Mouse (Mus musculus): ENCODE results near the gene Slc16a5.
"Not testable (repeated sequence)": the region's sequence is repeated elsewhere in the genome, so short reads cannot be mapped to it uniquely, and the experiment has no call there.

Gene Slc16a5

GRCm38 (mm10) chr11:115478296-115478938 lies 16.1 kb downstream of the Slc16a5 start:
- no peak for DNase-seq (ENCODE audit: low spot score)

- no peak for DNase-seq (ENCODE audit: low spot score)
These were observed 19.4 kb downstream of the Slc16a5 start for GRCm38 (mm10) chr11:115481553-115482259.

GRCm38 (mm10) chr11:115483278-115483677 lies 21.0 kb downstream of the Slc16a5 start:
- DNase-seq (ENCODE audit: low spot score) = no peak

DNA sequence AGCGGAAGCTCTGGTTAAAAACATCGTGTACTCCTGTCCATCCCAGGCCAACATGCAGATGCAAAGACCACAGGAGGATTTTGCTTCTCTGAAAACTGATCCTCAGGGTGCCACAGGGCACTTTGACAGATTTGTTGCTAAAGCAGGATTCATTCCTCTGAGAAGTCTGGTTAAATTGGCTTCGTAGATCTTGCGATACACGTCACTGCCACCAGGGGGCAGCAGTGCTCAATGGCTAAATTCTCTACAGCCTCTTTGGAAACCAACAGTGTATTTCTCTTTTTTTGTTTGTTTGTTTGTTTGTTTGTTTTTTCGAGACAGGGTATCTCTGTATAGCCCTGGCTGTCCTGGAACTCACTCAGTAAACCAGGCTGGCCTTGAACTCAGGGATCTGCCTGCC lies 21.5 kb downstream of the Slc16a5 start:
- no peak for DNase-seq (ENCODE audit: low spot score)

GRCm38 (mm10) chr11:115485155-115485554 lies 22.9 kb downstream of the Slc16a5 start:
- DNase-seq (ENCODE audit: low spot score) = no peak

- no peak for DNase-seq (ENCODE audit: low spot score)
These were observed 26.4 kb downstream of the Slc16a5 start for GRCm38 (mm10) chr11:115488551-115489104.

DNA sequence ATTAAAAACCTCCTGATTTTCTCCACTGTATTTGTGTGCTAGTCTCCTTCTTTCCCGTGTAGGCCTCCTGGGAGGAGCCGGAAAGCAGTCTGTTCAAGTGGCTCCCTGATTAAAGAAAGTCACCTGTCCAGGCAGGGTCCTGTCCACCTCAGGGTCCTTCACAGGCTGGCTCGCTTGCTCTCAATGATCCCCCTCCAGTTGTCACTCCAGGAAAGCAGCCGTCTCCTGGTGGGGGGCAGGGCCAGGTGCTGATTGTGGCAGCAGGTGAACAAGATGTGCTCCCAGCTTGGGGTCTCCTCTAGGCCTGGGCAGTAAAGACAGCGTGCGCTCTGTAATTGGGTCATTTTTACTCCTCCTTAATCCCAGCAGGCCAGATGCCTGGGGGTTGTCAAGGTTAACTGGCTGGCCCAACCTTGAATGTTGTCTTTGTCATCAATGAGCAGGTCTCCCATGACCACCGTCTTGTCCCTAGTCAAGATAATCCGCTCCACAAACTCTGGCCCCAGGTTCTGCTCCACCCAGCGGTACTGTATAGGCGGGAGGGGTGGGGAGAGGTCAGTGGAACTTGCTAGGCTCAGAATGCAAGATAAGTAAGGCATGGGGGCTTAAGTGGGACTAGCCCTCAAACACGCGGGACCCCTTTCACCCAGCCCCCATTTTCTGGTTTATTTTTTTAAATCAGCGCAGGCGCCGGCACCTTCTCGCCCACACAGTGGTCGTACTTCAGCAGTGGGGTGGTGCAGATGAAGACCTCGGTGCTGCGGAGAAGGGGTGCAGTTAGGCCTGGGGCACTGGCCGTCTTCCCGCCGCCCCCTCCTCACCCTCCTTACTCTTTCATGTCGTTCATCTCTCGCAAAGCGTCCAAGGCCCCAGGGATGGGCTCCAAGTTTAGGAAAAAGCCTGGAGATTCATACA lies 28.4 kb downstream of the Slc16a5 start:
- no peak for DNase-seq (ENCODE audit: low spot score)

GRCm38 (mm10) chr11:115491356-115492083 lies 29.2 kb downstream of the Slc16a5 start, which contains the start of gene Nt5c:
Nt5c (minus strand) TSS chr11:115491862.
- DNase-seq (ENCODE audit: low spot score) = peak; percentile 44

- DNase-seq (ENCODE audit: low spot score) = no peak
These were observed 30.1 kb downstream of the Slc16a5 start for GRCm38 (mm10) chr11:115492387-115492786.

- DNase-seq (ENCODE audit: low spot score) = not testable (repeated sequence)
These were observed 34.3 kb downstream of the Slc16a5 start for GRCm38 (mm10) chr11:115496559-115496958.

- no peak for DNase-seq (ENCODE audit: low spot score)
These were observed 40.4 kb downstream of the Slc16a5 start for GRCm38 (mm10) chr11:115502636-115503035.

- no peak for DNase-seq (ENCODE audit: low spot score)
These were observed 44.3 kb downstream of the Slc16a5 start for GRCm38 (mm10) chr11:115506586-115506985.

DNA sequence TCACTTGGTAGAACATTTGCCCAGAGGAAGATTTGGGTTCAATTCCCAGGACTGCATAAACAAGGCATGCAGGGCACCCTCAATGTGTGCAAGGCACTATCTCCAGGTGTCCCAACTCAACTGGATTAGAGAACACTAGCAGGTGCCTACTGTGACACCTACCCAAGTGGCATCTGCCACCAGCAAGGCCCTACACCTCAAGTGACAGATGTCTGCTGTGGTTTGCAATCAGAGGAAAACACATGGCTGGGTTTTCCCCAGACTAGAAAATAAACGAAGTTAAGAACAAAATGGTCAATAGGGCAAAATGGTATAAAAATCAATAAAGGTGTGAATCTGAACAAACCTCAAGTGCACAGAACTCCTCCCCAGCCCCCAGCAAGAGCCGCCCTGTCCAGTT lies 45.8 kb downstream of the Slc16a5 start:
- DNase-seq (ENCODE audit: low spot score) = no peak

DNA sequence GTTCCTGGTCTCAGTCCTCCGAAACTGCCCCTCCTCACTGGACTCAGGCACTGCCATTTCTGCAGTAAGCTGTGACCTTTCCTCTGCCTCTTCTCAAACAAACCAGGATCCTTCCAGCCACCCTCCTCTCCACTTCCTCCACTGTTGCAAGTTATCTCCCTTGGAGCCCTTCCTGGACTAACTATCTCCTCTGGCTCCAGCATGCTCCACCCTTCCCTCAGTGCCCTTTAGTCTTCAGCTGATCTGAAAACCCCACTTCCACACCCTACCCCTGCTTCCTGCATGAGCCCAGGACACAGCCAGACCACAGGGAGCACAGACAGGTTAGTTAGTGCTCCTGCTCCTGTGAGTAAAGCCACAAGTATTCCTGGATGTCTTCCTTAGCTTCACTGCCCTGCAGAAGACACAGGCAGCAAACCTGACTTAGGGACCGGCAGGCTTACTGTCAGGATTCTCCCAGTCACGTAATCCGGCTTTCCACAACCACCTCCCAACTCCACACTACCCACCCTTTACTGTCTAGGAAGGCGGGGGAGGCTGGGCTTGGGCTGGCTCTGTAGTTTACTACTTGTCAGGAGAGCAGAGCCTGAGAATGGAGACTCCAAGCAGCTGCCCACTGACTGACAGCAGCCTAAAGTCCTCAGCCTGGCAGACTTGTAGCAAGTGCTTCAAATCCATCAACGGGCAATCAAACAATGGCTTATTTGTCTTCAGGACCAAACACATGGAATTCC lies 47.7 kb downstream of the Slc16a5 start:
- DNase-seq (ENCODE audit: low spot score) = no peak

- DNase-seq (ENCODE audit: low spot score) = no peak
These were observed 48.2 kb downstream of the Slc16a5 start for GRCm38 (mm10) chr11:115510507-115510888.

GRCm38 (mm10) chr11:115511121-115511520 lies 48.8 kb downstream of the Slc16a5 start:
- no peak for DNase-seq (ENCODE audit: low spot score)

- DNase-seq (ENCODE audit: low spot score) = no peak
These were observed 49.7 kb downstream of the Slc16a5 start for GRCm38 (mm10) chr11:115512004-115512403.

DNA sequence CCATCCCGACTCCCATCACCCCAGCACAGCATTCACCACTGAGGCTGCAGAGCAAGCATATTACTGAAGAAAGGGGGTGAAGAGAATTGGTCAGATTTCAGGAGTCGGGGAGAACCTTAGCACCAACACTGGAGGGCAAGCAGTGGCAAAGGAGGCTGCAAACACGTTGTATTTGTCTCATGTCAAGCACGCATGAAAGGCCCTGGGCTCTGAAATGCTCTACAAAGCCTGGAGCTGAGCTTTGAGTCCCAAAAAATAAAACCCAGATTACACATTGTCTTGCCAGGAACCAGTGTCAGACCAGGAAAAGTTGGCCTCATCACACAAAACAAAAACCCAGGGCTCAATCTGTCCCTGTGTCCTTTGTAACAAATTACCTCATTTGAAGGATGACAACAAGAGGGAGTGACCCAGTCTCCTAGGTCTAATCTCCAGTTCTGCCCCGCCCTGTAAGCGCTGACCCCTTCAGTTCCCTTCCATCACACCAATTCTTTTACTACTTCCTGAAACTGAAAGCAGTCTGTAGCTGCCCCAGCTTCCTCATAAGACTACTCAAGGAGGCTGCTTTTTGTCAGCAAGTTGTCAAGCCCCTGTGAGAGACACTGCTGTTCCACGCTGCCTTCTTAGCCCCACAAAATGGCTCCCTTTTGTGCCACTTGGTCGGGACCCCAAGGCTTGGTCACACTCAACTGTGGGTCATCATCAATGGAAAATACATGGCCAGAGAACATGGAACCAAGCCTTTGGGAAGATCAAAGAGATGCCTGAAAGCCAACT lies 50.3 kb downstream of the Slc16a5 start:
- DNase-seq (ENCODE audit: low spot score) = no peak

DNA sequence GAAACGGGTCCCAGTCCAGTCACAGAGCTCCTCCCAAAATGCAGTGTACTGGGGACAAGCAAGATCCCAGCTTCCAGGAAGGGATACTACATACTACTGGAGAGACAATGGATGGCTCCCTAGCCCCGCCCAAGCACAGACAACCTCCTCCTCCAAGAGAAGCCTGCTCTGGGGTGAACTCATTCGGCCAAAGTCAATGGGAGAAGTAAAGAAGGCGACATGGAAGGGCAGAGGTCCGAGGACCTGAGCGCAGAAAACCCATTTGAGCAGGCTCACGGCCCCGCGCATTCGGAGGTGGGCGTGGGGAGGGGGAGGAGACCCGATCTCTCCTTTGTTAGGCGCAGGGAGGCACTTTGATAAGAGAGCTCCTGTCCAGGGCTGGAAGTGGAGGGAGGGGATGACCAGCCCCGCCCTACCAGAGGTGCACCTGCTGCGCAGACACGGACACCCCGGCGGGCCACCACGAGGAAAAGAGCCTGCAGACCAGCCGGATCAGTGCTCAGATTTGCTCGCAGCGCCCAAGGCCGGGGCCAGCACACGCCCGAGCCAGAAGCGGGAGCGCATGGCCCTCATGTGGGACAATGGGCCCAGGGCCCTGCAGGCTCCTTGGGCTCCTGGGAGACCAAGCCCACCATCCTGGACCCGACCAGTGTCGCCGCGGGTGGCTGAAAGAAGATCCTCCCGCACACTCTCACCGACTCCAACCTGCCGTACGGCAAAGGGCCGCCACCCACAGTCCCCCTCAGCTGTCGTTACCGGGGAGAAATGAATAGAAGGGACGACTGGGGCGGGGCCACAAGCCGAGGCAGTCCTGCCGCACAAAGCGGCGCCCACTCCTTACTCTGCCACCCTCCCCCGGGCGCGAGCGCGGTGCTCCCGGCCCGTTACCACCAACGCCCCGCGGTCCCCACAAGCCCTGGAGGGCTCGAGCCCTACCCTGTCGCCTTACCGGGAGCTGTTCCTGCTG lies 51.3 kb downstream of the Slc16a5 start:
- DNase-seq (ENCODE audit: low spot score) = no peak
